Mouse (Mus musculus): Measurements from ENCODE around the gene Cdkn1a. TPM values are rescaled to one million over a fixed set of nuclear protein-coding genes. Genes with fewer than 3 reads are reported as not detected.
A peak's percentile ranks its signal among the peaks of the same experiment; 100 is the strongest.

The Cdkn1a gene
- total and polyA plus RNA-seq, 3 experiments, result 10.6 to 59.1 (median 37.5) TPM

DNA sequence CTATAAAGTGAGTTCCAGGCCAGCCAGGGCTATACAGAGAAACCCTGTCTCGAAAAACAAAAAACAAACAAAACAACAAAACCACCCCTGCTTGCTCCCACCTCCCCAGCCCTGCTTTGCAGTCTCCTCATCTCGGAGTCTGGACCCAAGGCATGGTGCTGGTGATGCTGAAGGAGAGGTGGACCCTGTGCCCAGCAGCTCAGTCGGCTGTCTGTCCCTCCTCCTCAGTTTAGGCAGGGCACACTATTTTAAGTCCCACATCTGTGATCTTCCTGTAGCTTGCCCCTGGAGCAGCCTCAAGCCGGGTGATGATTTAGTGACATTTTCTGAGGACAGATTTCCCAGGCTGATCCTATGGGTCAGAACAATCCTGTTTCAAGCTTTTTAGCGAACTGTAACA, 35.2 kb upstream of the Cdkn1a start:
- H3K27ac ChIP-seq (ENCODE audit: insufficient read depth, low read depth), result no peak overlapping the region
- H3K79me2 ChIP-seq (replicated peaks; ENCODE audit: control insufficient read depth, extremely low read depth, insufficient read depth, poor library complexity, severe bottlenecking), result no peaks in the 10 kb centered on the region
- no peak overlapping the region for H3K9ac ChIP-seq (ENCODE audit: insufficient read depth, low read depth)
- no peak overlapping the region for H3K4me3 ChIP-seq (replicated peaks in 1 of 3; ENCODE audit: low read depth in 2 of 3, low read length in 2 of 3, poor library complexity in 1 of 3)
- DNase-seq (ENCODE audit: extremely low read depth), result no peak
- no peak for TF ChIP-seq HCFC1 (IDR thresholded peaks at IDR 0.05; ENCODE audit: low read depth, low read length)
- no peak for TF ChIP-seq IRF4 (IDR thresholded peaks at IDR 0.05; ENCODE audit: low read depth, low read length)
- TF ChIP-seq SIN3A (IDR thresholded peaks at IDR 0.05; ENCODE audit: low read length), result no peak
- TF ChIP-seq RAD21 (IDR thresholded peaks at IDR 0.05; ENCODE audit: low read depth, low read length), result no peak
- TF ChIP-seq ZNF384 (IDR thresholded peaks at IDR 0.05; ENCODE audit: low read depth, low read length), result no peak
- TF ChIP-seq POLR2A (IDR thresholded peaks at IDR 0.05; ENCODE audit: low read depth, low read length), result no peak
- no peak for TF ChIP-seq CTCF (conservative IDR thresholded peaks at IDR 0.05 in 1 of 2, IDR thresholded peaks at IDR 0.05 in 1 of 2; ENCODE audit: low read depth in 2 of 2, low read length in 2 of 2)
- no peak for TF ChIP-seq JUN (IDR thresholded peaks at IDR 0.05; ENCODE audit: insufficient read depth, low read depth, low read length)
- no peak for TF ChIP-seq TBP (conservative IDR thresholded peaks at IDR 0.05; ENCODE audit: low read depth, low read length)
- TF ChIP-seq PAX5 (IDR thresholded peaks at IDR 0.05; ENCODE audit: low read length), result no peak
- TF ChIP-seq BHLHE40 (IDR thresholded peaks at IDR 0.05; ENCODE audit: low read depth, low read length), result no peak
- TF ChIP-seq MAZ (IDR thresholded peaks at IDR 0.05; ENCODE audit: low read depth, low read length), result no peak
- no peak for TF ChIP-seq NRF1 (IDR thresholded peaks at IDR 0.05; ENCODE audit: low read depth, low read length)
- peaks cover 0 to 52% of the 10 kb centered on the region in 2 experiments for H3K36me3 ChIP-seq (replicated peaks in 1 of 2; ENCODE audit: control insufficient read depth in 1 of 2, insufficient read depth in 1 of 2, low read length in 1 of 2)
- H3K27me3 ChIP-seq (replicated peaks), result no peaks in the 10 kb centered on the region
- dilution Hi-C loops (cut with MboI; ENCODE audit: extremely low pct_ligation_motif_present, extremely low pct_unique_long_range_greater_than_20kb, low sequenced_read_pairs) (no loop called here), in situ Hi-C loops (cut with MboI; ENCODE audit: low pct_ligation_motif_present, low pct_unique_long_range_greater_than_20kb, low sequenced_read_pairs) (no loop called here)
- no peaks in the 10 kb centered on the region for H3K9me3 ChIP-seq (replicated peaks; ENCODE audit: low read length)
- H3K4me2 ChIP-seq (ENCODE audit: insufficient read depth, low read depth, poor library complexity, severe bottlenecking), result no peak overlapping the region
- H3K4me1 ChIP-seq (ENCODE audit: control insufficient read depth in 1 of 2, insufficient read depth in 2 of 2), result peaks cover 5 to 30% of the 10 kb centered on the region in 2 experiments

DNA sequence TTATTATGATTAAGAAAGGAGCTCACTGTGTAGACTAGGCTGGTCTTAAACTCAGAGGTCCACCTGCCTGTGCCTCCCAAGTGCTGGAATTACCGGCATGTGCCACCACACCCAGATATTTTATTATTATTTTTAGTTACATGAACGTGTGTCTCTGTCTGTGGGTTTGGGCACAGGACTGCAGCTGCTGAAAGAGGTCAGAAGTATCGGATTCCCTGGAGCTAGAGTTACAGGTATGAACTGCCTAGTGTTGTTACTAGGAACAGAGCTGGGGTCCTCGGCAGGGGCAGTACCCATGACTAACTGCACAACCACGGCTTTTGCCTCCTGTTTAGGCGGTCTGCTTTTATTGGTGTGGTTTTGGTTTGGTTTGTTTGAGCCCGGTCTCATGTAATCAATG, 34.6 kb upstream of the Cdkn1a start:
- TF ChIP-seq BHLHE40 (IDR thresholded peaks at IDR 0.05; ENCODE audit: low read depth, low read length) (peak; percentile 51; the same call in 1 of the 2 replicates), ELF1 (IDR thresholded peaks at IDR 0.05; ENCODE audit: low read depth, low read length) (no peak)
- Histone ChIP-seq H3K4me2 (ENCODE audit: insufficient read depth, low read depth, poor library complexity, severe bottlenecking) (peak overlapping the region; percentile 7; the same call in 1 of the 2 replicates), H3K4me1 (ENCODE audit: control insufficient read depth in 1 of 2, insufficient read depth in 2 of 2) (peaks cover 9 to 35% of the 10 kb centered on the region in 2 experiments)

DNA sequence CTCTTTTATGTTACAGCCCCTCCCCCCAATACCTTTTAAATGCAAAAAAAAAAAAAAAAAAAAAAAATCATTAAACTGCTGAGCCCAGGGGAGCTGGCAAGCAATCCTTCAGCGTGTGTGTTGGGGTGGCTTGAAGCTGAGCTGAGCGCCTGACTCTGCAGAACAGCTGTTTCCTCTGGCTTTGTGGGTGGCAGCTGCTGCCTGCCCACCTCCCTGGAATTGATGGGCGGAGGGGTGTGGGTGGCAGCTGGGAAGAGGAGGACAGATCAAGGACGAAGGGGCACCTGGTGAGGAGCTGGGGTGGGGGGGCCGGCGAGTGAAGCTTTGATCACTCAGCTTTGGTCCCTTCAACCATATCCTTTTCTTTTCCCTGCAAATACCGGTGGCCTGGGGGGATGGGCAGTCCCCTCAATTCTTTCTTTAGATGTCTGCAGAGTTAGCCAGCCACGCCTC, 34.1 kb upstream of the Cdkn1a start:
- peak overlapping the region; percentile 7; the same call in 1 of the 2 replicates for H3K4me2 ChIP-seq (ENCODE audit: insufficient read depth, low read depth, poor library complexity, severe bottlenecking)
- TF ChIP-seq USF2 (conservative IDR thresholded peaks at IDR 0.05; ENCODE audit: low read depth, low read length) (no peak), ZNF384 (IDR thresholded peaks at IDR 0.05; ENCODE audit: low read depth, low read length) (peak; percentile 84)
- H3K79me2 ChIP-seq (replicated peaks; ENCODE audit: control insufficient read depth, extremely low read depth, insufficient read depth, poor library complexity, severe bottlenecking), result no peaks in the 10 kb centered on the region
- no peak overlapping the region for H3K9ac ChIP-seq (ENCODE audit: insufficient read depth, low read depth)
- no peaks in the 10 kb centered on the region for H3K27me3 ChIP-seq (replicated peaks)
- H3K4me3 ChIP-seq (replicated peaks in 1 of 3; ENCODE audit: low read depth in 2 of 3, low read length in 2 of 3, poor library complexity in 1 of 3), result no peak overlapping the region
- H3K4me1 ChIP-seq (ENCODE audit: control insufficient read depth in 1 of 2, insufficient read depth in 2 of 2), result peaks cover 12 to 40% of the 10 kb centered on the region in 2 experiments
- H3K9me3 ChIP-seq (replicated peaks; ENCODE audit: low read length), result no peaks in the 10 kb centered on the region
- dilution Hi-C loops (cut with MboI; ENCODE audit: extremely low pct_ligation_motif_present, extremely low pct_unique_long_range_greater_than_20kb, low sequenced_read_pairs), result no loop called here
- DNase-seq (ENCODE audit: extremely low read depth), result no peak
- no peak overlapping the region for H3K27ac ChIP-seq (ENCODE audit: insufficient read depth, low read depth)
- H3K36me3 ChIP-seq (replicated peaks in 1 of 2; ENCODE audit: control insufficient read depth in 1 of 2, insufficient read depth in 1 of 2, low read length in 1 of 2), result peaks cover 0 to 42% of the 10 kb centered on the region in 2 experiments
- in situ Hi-C loops (cut with MboI; ENCODE audit: low pct_ligation_motif_present, low pct_unique_long_range_greater_than_20kb, low sequenced_read_pairs), result no loop called here

More for the DNA sequence above, 34.6 kb upstream of the Cdkn1a start:
- Histone ChIP-seq H3K79me2 (replicated peaks; ENCODE audit: control insufficient read depth, extremely low read depth, insufficient read depth, poor library complexity, severe bottlenecking) (no peaks in the 10 kb centered on the region), H3K27me3 (replicated peaks) (no peaks in the 10 kb centered on the region), H3K36me3 (replicated peaks in 1 of 2; ENCODE audit: control insufficient read depth in 1 of 2, insufficient read depth in 1 of 2, low read length in 1 of 2) (peaks cover 0 to 46% of the 10 kb centered on the region in 2 experiments), H3K4me3 (replicated peaks in 1 of 3; ENCODE audit: low read depth in 2 of 3, low read length in 2 of 3, poor library complexity in 1 of 3) (no peak overlapping the region), H3K9me3 (replicated peaks; ENCODE audit: low read length) (no peaks in the 10 kb centered on the region), H3K27ac (ENCODE audit: insufficient read depth, low read depth) (no peak overlapping the region), H3K9ac (ENCODE audit: insufficient read depth, low read depth) (no peak overlapping the region)
- dilution Hi-C loops (cut with MboI; ENCODE audit: extremely low pct_ligation_motif_present, extremely low pct_unique_long_range_greater_than_20kb, low sequenced_read_pairs), result no loop called here
- DNase-seq (ENCODE audit: extremely low read depth), result no peak
- in situ Hi-C loops (cut with MboI; ENCODE audit: low pct_ligation_motif_present, low pct_unique_long_range_greater_than_20kb, low sequenced_read_pairs), result no loop called here
